In the genomic region with DNA sequence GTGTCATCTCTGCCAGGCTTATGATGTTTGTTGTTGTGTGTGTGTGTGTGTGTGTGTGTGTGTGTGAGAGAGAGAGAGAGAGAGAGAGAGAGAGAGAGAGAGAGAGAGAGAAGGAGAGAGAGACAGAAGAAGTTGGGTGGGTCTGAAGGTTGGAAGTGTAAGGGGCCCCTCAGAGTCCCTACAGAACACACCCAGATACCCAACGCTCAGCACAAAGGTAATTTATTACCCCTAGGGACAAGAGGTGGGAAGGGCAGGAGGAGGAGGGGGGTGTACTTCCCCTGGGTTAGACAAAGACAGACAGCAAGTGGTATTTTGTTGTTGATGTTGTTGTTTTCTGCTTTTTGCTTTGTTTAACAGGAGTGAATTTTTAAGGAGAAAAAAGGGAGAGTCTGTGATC, we compare ENCODE assay signal across 25 mouse cellular contexts.
"Had no signal": no experiment of that assay in that cellular context is flagged by ENCODE, and none has a peak within 500 bp of the region (broad histone marks: within the 10 kb centered on the region; RNA-seq: fewer than 3 reads in every experiment).

No protein-coding gene starts in this region.

- H3K36me3 ChIP-seq: heart, embryonic 10.5 days; heart, embryonic 12.5 days; hindbrain, embryonic 10.5 days; hindbrain, embryonic 12.5 days; kidney, embryonic 15.5 days; limb, embryonic 13.5 days; limb, embryonic 15.5 days; liver, embryonic 12.5 days had no signal

- ATAC-seq: hindbrain, embryonic 16.5 days; inflammation-experienced regulatory T-cells, adult 6 months; liver, embryonic 12.5 days had no signal

- H3K9ac ChIP-seq: heart, embryonic 12.5 days; hindbrain, embryonic 12.5 days; hindbrain, embryonic 14.5 days; kidney, embryonic 15.5 days; limb, embryonic 13.5 days; limb, embryonic 15.5 days; liver, embryonic 12.5 days; liver, embryonic 14.5 days had no signal

- H3K4me3 ChIP-seq: heart, embryonic 10.5 days; heart, embryonic 12.5 days; hindbrain, embryonic 10.5 days; hindbrain, embryonic 12.5 days; kidney, embryonic 15.5 days; limb, embryonic 13.5 days; limb, embryonic 15.5 days; liver, embryonic 12.5 days had no signal

- H3K27ac ChIP-seq: heart, embryonic 10.5 days; hindbrain, embryonic 10.5 days; hindbrain, embryonic 12.5 days; hindbrain, embryonic 14.5 days; kidney, embryonic 15.5 days; kidney, postnatal 0 days; limb, embryonic 13.5 days; limb, embryonic 15.5 days; liver, embryonic 12.5 days; liver, embryonic 14.5 days had no signal

- H3K9me3 ChIP-seq: heart, embryonic 10.5 days; heart, embryonic 12.5 days; hindbrain, embryonic 10.5 days; hindbrain, embryonic 12.5 days; kidney, embryonic 15.5 days; limb, embryonic 13.5 days; limb, embryonic 15.5 days; liver, embryonic 12.5 days had no signal

- H3K4me1 ChIP-seq: liver, embryonic 12.5 days had no signal

- H3K4me2 ChIP-seq: heart, embryonic 12.5 days; hindbrain, embryonic 12.5 days; hindbrain, embryonic 14.5 days; kidney, embryonic 15.5 days; limb, embryonic 13.5 days; limb, embryonic 15.5 days; liver, embryonic 12.5 days had no signal

- H3K27me3 ChIP-seq: heart, embryonic 12.5 days; hindbrain, embryonic 12.5 days; kidney, embryonic 15.5 days; limb, embryonic 15.5 days; liver, embryonic 12.5 days had no signal

- DNase-seq: gastrocnemius, postnatal 10 days; gastrocnemius, postnatal 25 days; heart, postnatal 10 days; heart, postnatal 4 days; kidney, adult 11 months; kidney, adult 2 months; kidney, adult 9 months; kidney, postnatal 14 days; kidney, postnatal 36 days; layer of hippocampus, adult 9-11 months; layer of hippocampus, postnatal 36 days; left cerebral cortex, postnatal 4 days had no signal
